Mouse (Mus musculus) forebrain, postnatal 0 days (tissue): ENCODE data around the gene Emp3. TPM values are rescaled to one million over a fixed set of nuclear protein-coding genes. Genes with fewer than 3 reads are reported as not detected.
"Not testable (repeated sequence)": the region's sequence is repeated elsewhere in the genome, so short reads cannot be mapped to it uniquely, and the experiment has no call there.

Experiments used
- ATAC-seq: fragments of 200-750 bp; cut with Nextera tagmentation; 2 replicates; pipeline ENCODE4 v1.8.0; 2017; ENCODE audit warnings: mild to moderate bottlenecking, moderate library complexity
- DNase-seq: peaks from one replicate; pipeline ENCODE4 v3.0.0-alpha.2; 2015
- H3K27ac ChIP-seq: fragments of 300-500 bp; sonication (generic); 2 replicates; pipeline ENCODE4 v1.5.1; 2014; ENCODE audit warnings: low read depth, mild to moderate bottlenecking, antibody characterized with exemption, low read length, moderate library complexity, mixed read lengths
- H3K27me3 ChIP-seq: fragments of 300-500 bp; sonication (generic); 2 replicates; pipeline ENCODE4 v1.6.1; 2014; ENCODE audit warnings: mild to moderate bottlenecking, low read length, mixed read lengths; ENCODE audit not compliant: insufficient read depth
- H3K36me3 ChIP-seq: fragments of 300-500 bp; sonication (generic); 2 replicates; pipeline ENCODE4 v1.6.1; 2014; ENCODE audit warnings: mild to moderate bottlenecking, moderate library complexity; ENCODE audit not compliant: insufficient read depth
- H3K4me1 ChIP-seq: fragments of 300-500 bp; sonication (generic); 2 replicates; pipeline ENCODE4 v1.6.1; 2014; ENCODE audit warnings: antibody characterized with exemption; ENCODE audit not compliant: insufficient read depth
- H3K4me2 ChIP-seq: fragments of 300-500 bp; sonication (generic); 2 replicates; pipeline ENCODE4 v1.6.1; 2014; ENCODE audit warnings: low read depth, mild to moderate bottlenecking, moderate library complexity
- H3K4me3 ChIP-seq: fragments of 300-500 bp; sonication (generic); 2 replicates; pipeline ENCODE4 v1.5.1; 2014; ENCODE audit warnings: low read depth, low read length, mixed read lengths
- H3K9ac ChIP-seq: fragments of 300-500 bp; sonication (generic); 2 replicates; pipeline ENCODE4 v1.6.1; 2014; ENCODE audit warnings: mild to moderate bottlenecking
- H3K9me3 ChIP-seq: fragments of 300-500 bp; sonication (generic); 2 replicates; pipeline ENCODE4 v1.6.1; 2016; ENCODE audit warnings: low read length
- CTCF ChIP-seq: sonication (generic); IDR thresholded peaks from 2 replicates; pipeline ENCODE4 v1.5.1; 2016; ENCODE audit warnings: antibody characterized with exemption, control low read depth, low read depth
- WGBS: fragments of 180-500 bp; shearing (Covaris S2); extraction: QIAGEN DNeasy Blood & Tissue Kit; methylation state at CpG from one replicate; pipeline ENCODE4 v1.1.7; 2014; 5-methylcytosine and 5-hydroxymethylcytosine counted together
- polyA plus RNA-seq: library from polyadenylated mRNA; unstranded; fragments of >200 nt; fragmentation: Nextera tagmentation; extraction: Ambion mirVana; gene quantifications from 2 replicates; pipeline ENCODE4 v1.2.1, GENCODE M21; 2015
- total RNA-seq: library from RNA; depleted of rRNA; stranded (reverse); fragments of >200 nt; gene quantifications from 2 replicates; pipeline ENCODE4 v1.2.3, GENCODE M21; 2014; rRNA removed

Emp3 gene
- total RNA-seq (10.0 and 22.7 TPM in 2 replicates), polyA plus RNA-seq (24.9 and 33.7 TPM in 2 replicates)

- no peak for TF ChIP-seq CTCF
- DNase-seq, result no peak
- WGBS, result 52% methylated on average over 9 of the region's 9 CpGs
- Histone ChIP-seq H3K27me3 (no peaks in the 10 kb centered on the region), H3K27ac (no peak within 1 kb of the TSS), H3K9ac (no peak within 1 kb of the TSS), H3K4me2 (no peak within 1 kb of the TSS), H3K4me1 (peaks cover 15% of the 10 kb centered on the region), H3K36me3 (no peaks in the 10 kb centered on the region), H3K9me3 (no peaks in the 10 kb centered on the region), H3K4me3 (no peak within 1 kb of the TSS)
- no peak for ATAC-seq
Measured at GRCm38 (mm10) chr7:45921242-45921621, at the start of gene Emp3. TSS of gene Emp3 (minus strand) at chr7:45921404.

GRCm38 (mm10) chr7:45956611-45957010 is 35.4 kb upstream of the Emp3 start:
- H3K27ac ChIP-seq, result no peak overlapping the region
- 73% methylated on average over 4 of the region's 4 CpGs for WGBS
- H3K4me1 ChIP-seq, result no peaks in the 10 kb centered on the region
- no peaks in the 10 kb centered on the region for H3K9me3 ChIP-seq
- no peak for TF ChIP-seq CTCF
- H3K36me3 ChIP-seq, result no peaks in the 10 kb centered on the region
- ATAC-seq (no peak), DNase-seq (no peak)
- H3K9ac ChIP-seq, result no peak overlapping the region
- H3K4me2 ChIP-seq, result no peak overlapping the region
- no peak overlapping the region for H3K4me3 ChIP-seq
- no peaks in the 10 kb centered on the region for H3K27me3 ChIP-seq

- no peak for TF ChIP-seq CTCF
- 79% methylated on average over 4 of the region's 4 CpGs for WGBS
- no peaks in the 10 kb centered on the region for H3K4me1 ChIP-seq
Measured at GRCm38 (mm10) chr7:45949061-45949460, 27.9 kb upstream of the Emp3 start.

DNA sequence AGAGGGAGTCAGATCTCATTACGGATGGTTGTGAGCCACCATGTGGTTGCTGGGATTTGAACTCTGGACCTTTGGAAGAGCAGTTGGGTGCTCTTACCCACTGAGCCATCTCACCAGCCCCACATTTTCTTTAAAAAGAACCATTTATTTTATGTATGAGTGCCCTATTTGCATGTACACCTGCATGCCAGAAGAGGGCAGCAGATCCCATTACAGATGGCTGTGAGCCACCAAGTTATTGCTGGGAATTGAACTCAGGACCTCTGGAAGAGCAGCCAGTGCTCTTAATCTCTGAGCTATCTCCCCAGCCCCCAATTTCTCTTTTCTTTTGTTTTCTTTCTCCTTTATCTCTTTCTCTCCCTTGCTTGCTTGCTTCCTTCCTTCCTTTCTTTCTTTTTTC is 22.1 kb upstream of the Emp3 start:
- not testable (repeated sequence) for H3K36me3 ChIP-seq, H3K27ac ChIP-seq, H3K27me3 ChIP-seq, H3K9me3 ChIP-seq, H3K4me2 ChIP-seq, H3K4me1 ChIP-seq, ATAC-seq, H3K9ac ChIP-seq, DNase-seq, H3K4me3 ChIP-seq
- TF ChIP-seq CTCF, result peak; percentile 46
- WGBS, result 50% methylated on average over 1 of the region's 1 CpGs

More at GRCm38 (mm10) chr7:45949061-45949460, 27.9 kb upstream of the Emp3 start:
- no peaks in the 10 kb centered on the region for H3K9me3 ChIP-seq
- H3K36me3 ChIP-seq, result no peaks in the 10 kb centered on the region
- H3K27ac ChIP-seq, result no peak overlapping the region
- H3K27me3 ChIP-seq, result no peaks in the 10 kb centered on the region
- H3K4me2 ChIP-seq, result no peak overlapping the region
- ATAC-seq (no peak), DNase-seq (no peak)
- H3K9ac ChIP-seq, result no peak overlapping the region
- H3K4me3 ChIP-seq, result no peak overlapping the region

DNA sequence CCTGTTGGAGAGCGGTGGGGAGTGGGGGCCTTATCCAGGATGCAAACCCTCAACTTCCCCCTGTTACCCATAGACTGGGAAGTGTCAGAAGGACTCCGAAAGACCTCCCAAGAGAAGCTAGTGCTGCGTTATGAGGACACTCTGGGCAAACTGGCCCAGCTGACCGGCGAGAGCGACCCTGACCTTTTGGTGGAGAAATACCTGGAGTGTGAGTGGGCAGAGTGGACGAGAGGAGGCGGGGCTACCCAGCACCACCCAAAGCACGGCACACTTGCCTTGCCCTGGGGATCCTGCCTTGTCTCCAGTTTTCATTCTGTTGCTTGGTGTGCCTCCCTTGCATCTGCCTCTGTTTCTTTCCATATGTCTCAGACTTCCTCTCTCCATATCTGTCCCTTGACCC is 20.8 kb upstream of the Emp3 start:
- Histone ChIP-seq H3K4me2 (no peak overlapping the region), H3K9me3 (no peaks in the 10 kb centered on the region), H3K4me1 (no peaks in the 10 kb centered on the region), H3K27me3 (no peaks in the 10 kb centered on the region), H3K36me3 (no peaks in the 10 kb centered on the region), H3K9ac (no peak overlapping the region), H3K4me3 (no peak overlapping the region), H3K27ac (no peak overlapping the region)
- DNase-seq (no peak), ATAC-seq (no peak)
- 90% methylated on average over 9 of the region's 9 CpGs for WGBS
- no peak for TF ChIP-seq CTCF

- no peaks in the 10 kb centered on the region for H3K36me3 ChIP-seq
- no peak overlapping the region for H3K27ac ChIP-seq
- no peak for TF ChIP-seq CTCF
- DNase-seq (no peak), ATAC-seq (no peak)
- no peaks in the 10 kb centered on the region for H3K4me1 ChIP-seq
- no peaks in the 10 kb centered on the region for H3K27me3 ChIP-seq
- H3K9me3 ChIP-seq, result no peaks in the 10 kb centered on the region
- H3K9ac ChIP-seq, result no peak overlapping the region
- no peak overlapping the region for H3K4me3 ChIP-seq
- 47% methylated on average over 2 of the region's 2 CpGs for WGBS
- no peak overlapping the region for H3K4me2 ChIP-seq
Measured at GRCm38 (mm10) chr7:45939836-45940235, 18.6 kb upstream of the Emp3 start.

GRCm38 (mm10) chr7:45935114-45935513 is 13.9 kb upstream of the Emp3 start:
- TF ChIP-seq CTCF, result peak; percentile 82

DNA sequence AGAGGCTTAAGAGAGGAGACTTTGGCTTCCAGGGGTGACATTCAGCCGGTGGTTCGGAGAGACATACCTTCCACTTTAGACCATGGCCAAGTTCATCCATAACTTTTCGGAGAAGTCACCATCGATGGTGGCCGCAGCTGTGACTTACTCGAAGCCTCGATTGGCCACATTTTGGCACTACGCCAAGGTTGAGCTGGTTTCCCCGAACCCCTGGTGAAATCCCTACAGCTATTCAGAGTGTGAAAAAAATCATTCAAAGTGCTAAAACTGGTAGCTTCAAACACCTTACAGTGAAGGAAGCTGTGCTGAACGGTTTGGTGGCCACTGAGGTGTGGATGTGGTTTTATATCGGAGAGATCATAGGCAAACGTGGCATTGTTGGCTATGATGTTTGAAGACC is 12.6 kb upstream of the Emp3 start:
- not testable (repeated sequence) for H3K9me3 ChIP-seq, ATAC-seq
- WGBS, result 87% methylated on average over 12 of the region's 12 CpGs

More at GRCm38 (mm10) chr7:45935114-45935513, 13.9 kb upstream of the Emp3 start:
- Histone ChIP-seq H3K36me3 (no peaks in the 10 kb centered on the region), H3K4me3 (no peak overlapping the region), H3K27me3 (no peaks in the 10 kb centered on the region), H3K4me1 (no peaks in the 10 kb centered on the region), H3K4me2 (no peak overlapping the region), H3K9ac (no peak overlapping the region), H3K27ac (no peak overlapping the region), H3K9me3 (no peaks in the 10 kb centered on the region)
- ATAC-seq (peak; percentile 55), DNase-seq (peak; percentile 68)
- 22% methylated on average over 7 of the region's 7 CpGs for WGBS

More for the DNA sequence above, 12.6 kb upstream of the Emp3 start:
- H3K4me2 ChIP-seq, H3K27ac ChIP-seq, DNase-seq, H3K4me1 ChIP-seq, H3K36me3 ChIP-seq, H3K4me3 ChIP-seq, H3K27me3 ChIP-seq, H3K9ac ChIP-seq: not testable (repeated sequence)
